Mouse (Mus musculus): ENCODE results near the gene Slc22a12.

Gene Slc22a12

GRCm38 (mm10) chr19:6541521-6541920 is 1.3 kb downstream of the Slc22a12 start:
- DNase-seq (ENCODE audit: low spot score): no peak

- no peak for DNase-seq (ENCODE audit: low spot score)
These were observed 2.6 kb downstream of the Slc22a12 start for GRCm38 (mm10) chr19:6540191-6540590.

- DNase-seq (ENCODE audit: low spot score): no peak
These were observed 3.2 kb downstream of the Slc22a12 start for GRCm38 (mm10) chr19:6539592-6539991.

- no peak for DNase-seq (ENCODE audit: low spot score)
These were observed 4.3 kb downstream of the Slc22a12 start for GRCm38 (mm10) chr19:6538546-6538945.

- no peak for DNase-seq (ENCODE audit: low spot score)
These were observed 5.3 kb downstream of the Slc22a12 start for GRCm38 (mm10) chr19:6537526-6537925.

- DNase-seq (ENCODE audit: low spot score): no peak
These were observed 6.1 kb downstream of the Slc22a12 start for GRCm38 (mm10) chr19:6536696-6537095.

GRCm38 (mm10) chr19:6536201-6536600 is 6.6 kb downstream of the Slc22a12 start:
- DNase-seq (ENCODE audit: low spot score): no peak

GRCm38 (mm10) chr19:6534118-6534415 is 8.8 kb downstream of the Slc22a12 start:
- no peak for DNase-seq (ENCODE audit: low spot score)

- DNase-seq (ENCODE audit: low spot score): no peak
These were observed 9.3 kb downstream of the Slc22a12 start for GRCm38 (mm10) chr19:6533290-6534117.

- DNase-seq (ENCODE audit: low spot score): no peak
These were observed 10.2 kb downstream of the Slc22a12 start for GRCm38 (mm10) chr19:6532656-6533055.

- DNase-seq (ENCODE audit: low spot score): peak; percentile 46
These were observed 10.9 kb downstream of the Slc22a12 start for GRCm38 (mm10) chr19:6531832-6532471.

GRCm38 (mm10) chr19:6531011-6531631 is 11.7 kb downstream of the Slc22a12 start:
- peak; percentile 37 for DNase-seq (ENCODE audit: low spot score)

GRCm38 (mm10) chr19:6530359-6530758 is 12.5 kb downstream of the Slc22a12 start:
- no peak for DNase-seq (ENCODE audit: low spot score)

GRCm38 (mm10) chr19:6529265-6529985 is 13.4 kb downstream of the Slc22a12 start:
- peak; percentile 48 for DNase-seq (ENCODE audit: low spot score)

- no peak for DNase-seq (ENCODE audit: low spot score)
These were observed 14.8 kb downstream of the Slc22a12 start for GRCm38 (mm10) chr19:6527839-6528531.

GRCm38 (mm10) chr19:6527439-6527838 is 15.4 kb downstream of the Slc22a12 start:
- no peak for DNase-seq (ENCODE audit: low spot score)

- no peak for DNase-seq (ENCODE audit: low spot score)
These were observed 16.8 kb downstream of the Slc22a12 start for GRCm38 (mm10) chr19:6526010-6526409.

- no peak for DNase-seq (ENCODE audit: low spot score)
These were observed 17.8 kb downstream of the Slc22a12 start for GRCm38 (mm10) chr19:6525023-6525422.

GRCm38 (mm10) chr19:6522289-6522688 is 20.5 kb downstream of the Slc22a12 start:
- no peak for DNase-seq (ENCODE audit: low spot score)

- no peak for DNase-seq (ENCODE audit: low spot score)
These were observed 21.2 kb downstream of the Slc22a12 start for GRCm38 (mm10) chr19:6521630-6522029.

- no peak for DNase-seq (ENCODE audit: low spot score)
These were observed 23.3 kb downstream of the Slc22a12 start for GRCm38 (mm10) chr19:6519483-6519882.

GRCm38 (mm10) chr19:6518601-6519000 is 24.2 kb downstream of the Slc22a12 start:
- no peak for DNase-seq (ENCODE audit: low spot score)
